Mouse (Mus musculus): ENCODE results near the gene Synpo2. TPM values are rescaled to one million over a fixed set of nuclear protein-coding genes. Genes with fewer than 3 reads are reported as not detected.

Gene Synpo2
- polyA plus RNA-seq, 1 experiment from 2014 or later: 39.9 TPM

DNA sequence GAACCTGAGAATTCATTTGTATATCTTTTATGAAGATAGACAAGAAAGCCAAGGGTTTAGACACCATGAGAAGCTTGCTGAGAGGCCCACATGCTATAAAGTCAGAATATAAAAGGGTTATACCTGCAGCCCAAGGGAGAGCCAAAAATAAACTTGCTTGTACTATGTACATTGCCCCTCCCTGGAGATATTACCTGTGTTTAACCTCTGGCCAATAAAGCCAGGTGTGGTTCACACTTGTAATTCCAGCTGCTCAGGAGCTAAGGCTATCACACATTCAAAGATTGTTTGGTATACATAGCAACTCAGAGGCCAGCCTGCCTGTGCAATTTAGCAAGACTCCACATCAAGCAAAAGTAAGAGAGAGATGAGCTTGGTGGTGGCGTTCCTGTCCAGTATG, 177.1 kb downstream of the Synpo2 start:
- Histone ChIP-seq H3K4me1 (ENCODE audit: control insufficient read depth, insufficient read depth, low read length) (peaks cover 2% of the 10 kb centered on the region; the same call in 1 of the 2 replicates), H3K27me3 (ENCODE audit: control insufficient read depth, insufficient read depth, low read length) (no peaks in the 10 kb centered on the region), H3K9ac (replicated peaks; ENCODE audit: low read depth, low read length) (no peak overlapping the region), H3K4me2 (replicated peaks; ENCODE audit: low read depth, low read length) (no peak overlapping the region), H3K9me3 (ENCODE audit: control insufficient read depth, low read depth, low read length) (no peaks in the 10 kb centered on the region), H3K27ac (ENCODE audit: low read length) (peak overlapping the region; percentile 59), H3K4me3 (ENCODE audit: low read depth, low read length) (no peak overlapping the region), H3K36me3 (ENCODE audit: control insufficient read depth, insufficient read depth, low read length) (no peaks in the 10 kb centered on the region)
- ATAC-seq (ENCODE audit: insufficient number of reproducible peaks, insufficient read depth, low FRiP score, low read depth): peak; percentile 87
- 67% methylated on average over 1 of the region's 1 CpGs for WGBS

DNA sequence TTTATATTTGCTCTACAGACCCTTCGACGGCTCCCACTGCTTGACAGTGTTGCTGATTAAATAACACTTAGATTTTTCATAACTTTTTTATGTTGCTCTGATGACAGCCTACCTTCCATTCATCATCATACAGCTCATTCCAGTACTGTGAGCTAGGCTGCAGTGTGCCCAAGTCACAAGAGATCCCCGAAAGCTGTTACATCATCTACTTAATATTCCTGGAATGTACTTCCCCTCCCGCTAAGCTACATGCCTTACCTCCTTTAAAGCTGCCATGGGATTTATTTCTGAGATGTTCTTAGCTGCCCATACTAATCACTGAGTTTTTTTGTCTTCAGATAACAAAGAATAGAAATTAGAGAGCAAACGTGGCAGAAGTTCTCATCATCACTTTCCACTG, 181.8 kb downstream of the Synpo2 start:
- Histone ChIP-seq H3K4me1 (ENCODE audit: control insufficient read depth, insufficient read depth, low read length) (no peaks in the 10 kb centered on the region), H3K9ac (replicated peaks; ENCODE audit: low read depth, low read length) (no peak overlapping the region), H3K4me3 (ENCODE audit: low read depth, low read length) (no peak overlapping the region), H3K27ac (ENCODE audit: low read length) (no peak overlapping the region), H3K27me3 (ENCODE audit: control insufficient read depth, insufficient read depth, low read length) (no peaks in the 10 kb centered on the region), H3K9me3 (ENCODE audit: control insufficient read depth, low read depth, low read length) (peaks cover 4% of the 10 kb centered on the region; the same call in 1 of the 2 replicates), H3K36me3 (ENCODE audit: control insufficient read depth, insufficient read depth, low read length) (no peaks in the 10 kb centered on the region), H3K4me2 (replicated peaks; ENCODE audit: low read depth, low read length) (no peak overlapping the region)
- no peak for ATAC-seq (ENCODE audit: insufficient number of reproducible peaks, insufficient read depth, low FRiP score, low read depth)
- WGBS: 57% methylated on average over 5 of the region's 5 CpGs

DNA sequence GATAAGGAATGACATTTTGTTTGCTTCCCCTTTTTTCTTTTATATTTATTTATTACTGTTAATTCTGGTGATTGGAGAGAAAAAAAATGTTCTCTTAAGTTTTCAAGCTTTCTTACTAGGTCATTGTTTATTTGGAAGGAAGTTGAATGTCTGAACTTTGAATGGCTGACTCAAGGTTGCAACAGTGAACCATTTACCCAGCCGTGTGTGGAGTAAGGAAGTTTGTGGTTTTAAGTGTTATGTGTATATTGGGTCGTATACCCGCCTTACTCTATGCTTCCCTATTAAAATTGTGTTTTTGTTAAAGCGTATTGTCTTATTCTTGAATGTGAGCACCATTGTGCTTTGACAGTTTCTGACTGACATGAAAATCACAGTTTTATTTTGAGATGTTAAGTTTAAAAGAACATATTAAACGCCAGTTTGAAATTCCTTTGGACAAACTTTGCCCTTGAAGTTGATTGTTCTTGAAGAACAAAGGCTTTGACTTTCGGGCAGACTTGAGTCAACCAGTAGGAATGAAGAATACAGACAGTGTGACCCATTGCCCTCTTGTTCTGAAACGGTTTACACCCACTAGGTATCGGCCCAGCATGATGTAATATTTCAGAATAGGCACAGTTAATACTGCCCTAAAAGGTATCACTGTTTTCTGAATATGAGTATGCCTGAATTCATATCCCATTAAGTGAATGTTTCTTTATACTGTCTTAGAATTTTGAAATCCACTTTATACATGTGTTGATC, 182.6 kb downstream of the Synpo2 start:
- Histone ChIP-seq H3K27ac (ENCODE audit: low read length) (no peak overlapping the region), H3K4me3 (ENCODE audit: low read depth, low read length) (no peak overlapping the region), H3K9me3 (ENCODE audit: control insufficient read depth, low read depth, low read length) (peaks cover 4% of the 10 kb centered on the region; the same call in 1 of the 2 replicates), H3K9ac (replicated peaks; ENCODE audit: low read depth, low read length) (no peak overlapping the region), H3K4me1 (ENCODE audit: control insufficient read depth, insufficient read depth, low read length) (no peaks in the 10 kb centered on the region), H3K27me3 (ENCODE audit: control insufficient read depth, insufficient read depth, low read length) (no peaks in the 10 kb centered on the region), H3K36me3 (ENCODE audit: control insufficient read depth, insufficient read depth, low read length) (no peaks in the 10 kb centered on the region), H3K4me2 (replicated peaks; ENCODE audit: low read depth, low read length) (no peak overlapping the region)
- WGBS: 60% methylated on average over 8 of the region's 8 CpGs
- ATAC-seq (ENCODE audit: insufficient number of reproducible peaks, insufficient read depth, low FRiP score, low read depth): no peak

DNA sequence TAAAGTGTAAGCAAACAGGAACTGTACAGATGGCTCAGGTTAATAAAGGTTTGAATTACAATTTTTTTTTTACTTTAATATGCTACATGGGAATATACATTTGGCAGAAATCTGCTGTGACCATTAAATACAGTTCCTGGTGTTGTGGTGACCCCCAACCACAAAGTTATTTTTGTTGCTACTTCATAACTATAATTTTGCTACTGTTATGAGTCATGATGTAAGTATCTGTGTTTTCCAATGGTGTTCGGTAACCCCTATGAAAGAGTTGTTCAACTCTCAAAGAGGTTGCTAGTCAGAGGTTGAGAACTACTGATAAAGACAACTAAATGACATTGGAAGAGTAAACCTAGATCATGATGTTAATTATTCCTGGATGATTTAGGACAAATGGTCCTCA, 193.6 kb downstream of the Synpo2 start:
- 90% methylated on average over 1 of the region's 1 CpGs for WGBS
- Histone ChIP-seq H3K36me3 (ENCODE audit: control insufficient read depth, insufficient read depth, low read length) (no peaks in the 10 kb centered on the region), H3K9me3 (ENCODE audit: control insufficient read depth, low read depth, low read length) (no peaks in the 10 kb centered on the region), H3K4me2 (replicated peaks; ENCODE audit: low read depth, low read length) (no peak overlapping the region), H3K9ac (replicated peaks; ENCODE audit: low read depth, low read length) (no peak overlapping the region), H3K27ac (ENCODE audit: low read length) (no peak overlapping the region), H3K4me3 (ENCODE audit: low read depth, low read length) (no peak overlapping the region), H3K4me1 (ENCODE audit: control insufficient read depth, insufficient read depth, low read length) (no peaks in the 10 kb centered on the region), H3K27me3 (ENCODE audit: control insufficient read depth, insufficient read depth, low read length) (no peaks in the 10 kb centered on the region)
- ATAC-seq (ENCODE audit: insufficient number of reproducible peaks, insufficient read depth, low FRiP score, low read depth): no peak

DNA sequence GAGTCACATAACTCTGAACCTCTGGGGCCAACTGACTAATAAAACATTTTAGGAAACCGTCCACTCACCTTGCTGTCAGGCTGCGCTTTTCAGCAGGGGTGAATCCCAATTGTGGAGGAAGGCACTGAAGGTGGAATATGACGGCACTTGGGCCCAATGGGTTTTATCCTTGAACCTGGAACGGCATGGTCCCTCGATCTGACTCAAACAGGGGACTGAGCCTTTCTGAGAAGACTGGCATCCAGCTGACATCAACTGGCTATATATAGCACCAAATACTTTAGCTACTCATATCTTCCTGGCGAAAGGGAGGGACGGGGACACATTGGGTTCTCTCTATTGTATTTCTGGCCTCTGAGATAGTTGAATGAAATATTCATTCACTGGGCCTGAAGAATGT, 201.2 kb downstream of the Synpo2 start, which contains the start of gene Myoz2:
TSS of gene Myoz2 (minus strand) at position 264 of the 400 bp plus-strand sequence.
- H3K4me1 ChIP-seq (ENCODE audit: control insufficient read depth, insufficient read depth, low read length): no peaks in the 10 kb centered on the region
- no peaks in the 10 kb centered on the region for H3K27me3 ChIP-seq (ENCODE audit: control insufficient read depth, insufficient read depth, low read length)
- H3K9ac ChIP-seq (replicated peaks; ENCODE audit: low read depth, low read length): no peak within 1 kb of the TSS
- no peak within 1 kb of the TSS for H3K4me3 ChIP-seq (ENCODE audit: low read depth, low read length)
- H3K9me3 ChIP-seq (ENCODE audit: control insufficient read depth, low read depth, low read length): no peaks in the 10 kb centered on the region
- no peak within 1 kb of the TSS for H3K4me2 ChIP-seq (replicated peaks; ENCODE audit: low read depth, low read length)
- 88% methylated on average over 7 of the region's 7 CpGs for WGBS
- no peak within 1 kb of the TSS for H3K27ac ChIP-seq (ENCODE audit: low read length)
- H3K36me3 ChIP-seq (ENCODE audit: control insufficient read depth, insufficient read depth, low read length): no peaks in the 10 kb centered on the region
- ATAC-seq (ENCODE audit: insufficient number of reproducible peaks, insufficient read depth, low FRiP score, low read depth): no peak

DNA sequence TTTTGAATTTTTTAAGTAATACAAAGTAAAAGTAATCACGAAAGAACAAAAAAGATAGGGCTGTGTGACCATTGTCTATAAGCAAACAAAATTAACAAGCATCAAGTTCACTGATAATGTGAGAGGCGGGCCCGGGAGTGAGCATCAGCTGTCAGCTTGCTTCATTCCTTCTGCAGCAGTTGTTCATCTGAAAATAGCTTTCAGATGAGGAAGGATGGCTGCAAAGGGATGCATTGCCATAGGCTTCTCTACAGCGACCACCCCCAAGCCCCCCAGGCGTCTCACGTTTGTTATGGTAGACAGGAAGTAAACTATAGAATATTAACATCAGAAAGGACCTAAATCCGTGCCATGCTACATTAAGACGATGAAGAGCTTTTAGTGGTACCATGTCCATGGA, 202.1 kb downstream of the Synpo2 start:
- Histone ChIP-seq H3K4me2 (replicated peaks; ENCODE audit: low read depth, low read length) (no peak overlapping the region), H3K27me3 (ENCODE audit: control insufficient read depth, insufficient read depth, low read length) (no peaks in the 10 kb centered on the region), H3K36me3 (ENCODE audit: control insufficient read depth, insufficient read depth, low read length) (no peaks in the 10 kb centered on the region), H3K9me3 (ENCODE audit: control insufficient read depth, low read depth, low read length) (no peaks in the 10 kb centered on the region), H3K27ac (ENCODE audit: low read length) (no peak overlapping the region), H3K4me1 (ENCODE audit: control insufficient read depth, insufficient read depth, low read length) (no peaks in the 10 kb centered on the region), H3K9ac (replicated peaks; ENCODE audit: low read depth, low read length) (no peak overlapping the region), H3K4me3 (ENCODE audit: low read depth, low read length) (no peak overlapping the region)
- no peak for ATAC-seq (ENCODE audit: insufficient number of reproducible peaks, insufficient read depth, low FRiP score, low read depth)
- WGBS: 76% methylated on average over 8 of the region's 8 CpGs

Other genes starting within 250 kb of the Synpo2 start
- gene Myoz2, start 201.1 kb downstream of the Synpo2 start, polyA plus RNA-seq (2014; fragmentation: Nextera tagmentation; extraction: Ambion mirVana): 0.17 TPM in 1 of 2 replicates, not detected in the other
- 96.9 and 115 TPM in 2 replicates for gene Sec24d, start 31.3 kb upstream of the Synpo2 start, polyA plus RNA-seq (2014; fragmentation: Nextera tagmentation; extraction: Ambion mirVana)
- 21.3 and 22.0 TPM in 2 replicates for gene Mettl14, start 150.0 kb upstream of the Synpo2 start, polyA plus RNA-seq (2014; fragmentation: Nextera tagmentation; extraction: Ambion mirVana)
- 1.7 and 2.4 TPM in 2 replicates for gene Prss12, start 210.8 kb upstream of the Synpo2 start, polyA plus RNA-seq (2014; fragmentation: Nextera tagmentation; extraction: Ambion mirVana)

All from stomach, embryonic 14.5 days (tissue).